Mouse (Mus musculus) cerebellum, postnatal 10 days (tissue): ENCODE results near the gene Fbxl13.
A peak's percentile ranks its signal among the peaks of the same experiment; 100 is the strongest.

ENCODE experiments used
- DNase-seq, 2 experiments: peaks; one replicate each; pipeline ENCODE4 v3.0.0; 2021; ENCODE audit warnings: mixed read lengths in 2 of 2

The Fbxl13 gene

DNA sequence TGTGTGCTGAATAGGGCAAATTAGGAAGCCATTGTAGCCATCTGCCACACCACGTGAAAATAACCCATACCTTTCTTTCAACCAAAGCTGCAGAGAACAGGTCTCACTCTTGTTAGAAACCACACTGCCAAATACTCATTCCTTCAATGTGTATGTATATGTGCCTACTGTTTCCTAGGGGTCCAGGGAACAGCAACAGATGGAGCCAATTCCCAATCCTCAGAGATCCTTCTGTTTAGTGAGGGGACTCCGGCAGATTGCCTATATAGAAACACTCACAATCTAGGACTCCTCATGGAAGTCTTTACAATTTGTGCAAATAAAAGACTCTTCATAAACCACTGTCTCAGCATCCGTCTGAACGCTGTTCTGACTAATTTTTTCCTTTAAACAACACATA, 127.2 kb downstream of the Fbxl13 start:
- DNase-seq, result no peak

DNA sequence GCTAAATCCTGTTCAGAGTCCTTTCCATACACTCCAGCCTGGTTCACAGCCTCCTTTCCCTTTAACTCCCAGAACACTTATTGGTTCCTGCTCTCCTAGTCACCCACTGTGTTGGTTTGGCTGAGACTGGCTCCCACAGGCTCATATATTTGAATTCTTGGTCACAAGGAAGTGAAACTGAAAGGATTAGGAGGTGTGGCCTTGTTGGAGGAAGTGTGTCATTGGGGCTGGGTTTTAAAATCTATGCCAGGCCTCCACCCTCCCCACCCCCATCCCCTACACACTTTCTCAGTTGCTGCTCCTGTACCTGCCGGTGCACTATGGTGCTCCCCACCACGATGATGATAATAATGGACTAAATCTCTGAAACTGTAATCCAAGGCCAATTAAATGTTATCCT, 127.9 kb downstream of the Fbxl13 start:
- no peak for DNase-seq

DNA sequence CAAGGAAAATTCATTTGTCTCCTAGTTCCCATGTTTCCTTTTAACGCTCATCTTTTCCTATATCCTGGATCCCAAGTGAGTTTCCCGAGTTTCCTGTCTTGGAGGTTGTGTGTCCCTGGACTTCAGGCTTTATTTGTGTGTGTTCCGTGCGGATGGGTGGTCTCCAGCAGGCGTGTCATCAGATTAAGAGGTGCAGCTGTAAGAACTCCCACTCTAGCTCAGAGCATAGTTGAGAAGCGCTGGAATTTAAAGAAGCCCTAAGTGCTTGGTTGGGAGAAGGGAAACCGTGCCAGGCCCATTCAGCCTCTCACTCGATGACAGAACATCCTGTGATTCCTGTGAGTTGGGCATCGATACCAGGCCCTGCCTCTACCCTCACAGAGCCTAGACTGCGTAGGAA, 132.1 kb downstream of the Fbxl13 start:
- DNase-seq, result no peak

DNA sequence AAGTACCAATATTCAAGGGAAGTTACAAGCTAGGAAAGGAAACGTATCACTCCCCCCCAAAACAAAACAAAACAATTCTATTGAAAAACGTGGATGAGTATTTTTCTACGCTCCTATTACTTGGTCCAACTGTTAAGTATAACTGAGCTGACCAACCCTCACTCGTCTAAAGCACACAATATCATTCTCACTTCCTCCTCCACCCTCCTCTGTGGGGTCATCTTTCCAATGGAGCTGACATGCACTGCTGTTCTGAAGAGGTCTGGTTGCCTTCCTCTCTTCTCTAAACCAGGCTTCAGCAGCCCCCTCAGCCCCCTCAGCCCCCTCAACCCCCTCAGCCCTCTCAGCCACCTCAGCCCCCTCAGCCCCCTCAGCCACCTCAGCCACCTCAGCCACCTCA, 135.6 kb downstream of the Fbxl13 start:
- DNase-seq, result no peak

DNA sequence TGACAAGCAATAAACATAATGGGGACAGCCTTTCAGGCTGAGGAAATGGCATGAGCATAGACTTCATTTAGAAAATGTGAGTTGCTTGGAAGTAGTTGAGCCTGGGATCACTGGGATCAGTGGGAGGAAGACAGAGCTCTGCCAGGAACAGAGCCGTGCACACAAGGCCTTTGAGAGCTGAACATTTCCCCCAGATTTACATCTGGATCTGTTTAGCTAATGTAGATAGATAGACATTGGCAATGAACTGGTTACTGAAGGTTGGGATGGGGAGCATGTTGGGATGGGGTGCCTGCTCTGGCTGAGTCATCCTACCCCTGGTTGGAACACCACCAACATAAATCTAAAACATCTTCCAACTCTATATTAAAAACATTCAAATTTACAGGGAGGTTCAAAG, 138.5 kb downstream of the Fbxl13 start:
- no peak for DNase-seq

DNA sequence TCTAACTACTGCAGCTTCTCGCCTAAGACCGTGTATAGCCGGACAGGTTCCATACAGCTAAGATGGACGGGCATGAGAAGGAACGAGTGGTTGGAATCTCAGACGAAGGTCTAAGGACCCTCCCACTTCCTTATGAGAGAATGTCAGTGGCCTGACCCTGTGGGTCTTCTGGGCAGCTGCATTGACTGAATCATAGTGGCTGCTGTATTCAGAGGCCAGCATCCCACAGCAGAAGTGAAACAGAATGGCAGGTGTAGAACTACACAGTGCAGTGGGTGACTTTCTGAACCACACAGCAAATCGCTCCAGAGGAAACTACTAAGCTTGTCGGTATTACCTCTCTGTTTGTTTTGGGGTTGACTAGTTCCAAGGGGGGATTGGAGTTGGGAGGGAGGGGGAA, 140.3 kb downstream of the Fbxl13 start:
- no peak for DNase-seq

GRCm38 (mm10) chr5:21502936-21503610, 142.4 kb downstream of the Fbxl13 start:
- DNase-seq, result no peak

- no peak for DNase-seq
Measured at GRCm38 (mm10) chr5:21500941-21501340, 144.5 kb downstream of the Fbxl13 start.

DNA sequence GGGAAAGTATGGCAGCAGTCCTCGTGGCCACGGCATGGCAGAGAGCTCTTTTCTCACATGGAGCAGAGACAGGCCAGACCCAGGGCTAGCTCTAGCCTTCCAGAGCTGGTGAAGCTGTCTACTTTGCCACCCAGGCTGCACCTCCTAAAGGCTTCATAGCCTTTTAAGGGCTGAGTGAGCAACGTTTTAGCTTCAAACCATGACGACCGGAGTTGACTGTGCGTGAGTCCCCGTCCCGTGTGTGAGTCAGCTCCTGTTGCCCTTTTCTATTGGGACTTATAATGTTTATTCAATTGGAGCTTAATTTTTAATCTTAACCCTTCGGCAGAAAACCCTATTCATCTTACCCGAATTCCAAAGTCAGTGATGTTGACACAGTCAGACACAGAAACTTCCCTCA, 145.3 kb downstream of the Fbxl13 start:
- no peak for DNase-seq

DNA sequence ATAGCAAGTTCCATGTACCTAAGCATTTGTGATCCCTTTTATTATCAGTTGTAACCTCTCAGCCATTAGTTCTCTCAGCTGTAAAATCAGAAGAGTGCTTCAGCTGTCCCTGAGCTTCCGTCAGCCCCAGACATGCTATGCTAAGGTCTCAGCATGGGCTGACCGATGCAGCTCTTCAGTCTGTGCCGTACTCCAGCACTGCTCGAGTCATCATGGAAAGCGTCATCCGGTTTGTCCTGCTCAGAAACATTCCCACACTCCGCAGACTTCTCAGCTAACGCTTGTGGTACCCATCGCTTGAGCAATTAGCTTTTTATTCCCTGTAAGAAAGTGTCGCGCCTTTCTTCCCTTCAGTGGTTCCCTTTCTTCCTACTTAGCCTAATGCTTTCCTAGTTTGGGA, 146.5 kb downstream of the Fbxl13 start:
- DNase-seq, result no peak

DNA sequence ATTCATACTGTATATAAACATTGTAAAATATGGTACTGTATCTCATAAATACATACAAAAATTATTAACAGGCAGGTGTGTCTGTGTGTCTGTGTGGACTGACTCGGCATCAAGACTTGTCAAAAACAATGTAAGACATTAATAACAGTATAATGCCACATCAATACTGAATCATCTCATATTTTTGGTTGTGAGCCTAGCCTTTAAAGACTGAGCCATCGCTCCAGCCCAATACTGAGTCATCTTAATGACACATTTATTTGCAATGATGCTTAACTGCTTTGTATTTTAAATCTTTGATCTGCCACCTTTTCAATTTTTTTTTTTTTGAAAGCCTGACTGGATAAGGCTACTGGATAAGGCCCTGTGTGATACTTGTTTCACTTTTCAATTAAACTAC, 146.9 kb downstream of the Fbxl13 start:
- DNase-seq, result no peak

DNA sequence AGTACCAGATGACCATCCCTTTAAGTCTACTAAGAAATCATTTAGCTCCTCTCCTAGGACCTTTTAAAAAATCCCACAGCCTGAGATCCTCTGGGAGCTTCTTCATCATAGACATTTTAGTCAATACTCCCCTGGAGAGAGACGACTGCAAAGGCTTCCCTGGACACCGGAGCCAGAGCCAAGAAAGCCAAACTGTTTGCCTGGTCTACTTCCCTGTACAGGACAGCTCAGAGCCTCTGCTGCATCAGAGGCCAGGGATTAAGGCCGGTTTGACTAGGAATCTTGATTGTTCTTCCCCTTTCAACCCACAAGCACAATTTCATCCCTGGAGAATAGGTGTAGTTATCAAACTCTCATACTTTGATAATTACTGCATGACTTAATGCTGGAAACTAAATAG, 148.6 kb downstream of the Fbxl13 start:
- peak in 1 of 2 experiments; percentile 24 for DNase-seq

- peak; percentile 76 to 87 for DNase-seq
Measured at GRCm38 (mm10) chr5:21496321-21496720, 149.1 kb downstream of the Fbxl13 start.

GRCm38 (mm10) chr5:21494781-21495180, 150.7 kb downstream of the Fbxl13 start:
- no peak for DNase-seq

DNA sequence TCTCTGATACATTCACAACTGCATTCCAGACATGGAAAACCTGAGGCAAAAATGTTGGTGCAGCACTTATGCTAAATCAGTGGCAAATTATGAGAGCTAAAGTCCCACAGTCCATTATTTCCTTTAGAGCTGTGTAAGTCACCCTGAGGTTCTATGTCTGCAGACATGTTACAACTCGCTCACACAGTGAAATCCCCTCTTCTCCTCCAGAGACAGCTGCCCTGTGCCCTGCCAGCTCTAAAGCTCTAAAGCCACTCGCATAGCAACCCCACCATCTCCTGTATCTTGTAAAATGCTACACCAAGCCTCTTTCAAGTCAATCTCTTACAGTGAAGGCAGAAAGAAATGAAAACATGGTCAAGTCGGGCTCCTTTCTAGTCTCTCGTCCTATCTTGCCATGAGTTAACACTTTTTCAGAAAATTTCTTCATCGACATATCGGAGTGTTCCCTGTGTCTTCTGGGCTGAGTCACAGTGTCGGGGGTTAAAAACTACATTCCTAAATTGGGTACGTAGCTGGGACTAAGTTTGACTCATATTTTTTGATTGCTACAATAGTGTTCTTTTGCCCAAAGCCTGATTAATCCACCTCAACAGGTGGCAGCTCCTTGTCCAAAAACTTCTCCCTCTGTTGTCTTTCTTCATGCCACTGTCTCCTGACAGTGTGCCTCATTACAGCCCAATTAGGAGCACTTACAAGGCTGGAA, 152.0 kb downstream of the Fbxl13 start:
- no peak for DNase-seq

GRCm38 (mm10) chr5:21492213-21492612, 153.2 kb downstream of the Fbxl13 start:
- no peak for DNase-seq

GRCm38 (mm10) chr5:21491469-21491868, 154.0 kb downstream of the Fbxl13 start:
- no peak for DNase-seq

GRCm38 (mm10) chr5:21489135-21489534, 156.3 kb downstream of the Fbxl13 start:
- peak in 1 of 2 experiments; percentile 15 for DNase-seq

GRCm38 (mm10) chr5:21488506-21488905, 156.9 kb downstream of the Fbxl13 start:
- peak; percentile 35 to 44 for DNase-seq

DNA sequence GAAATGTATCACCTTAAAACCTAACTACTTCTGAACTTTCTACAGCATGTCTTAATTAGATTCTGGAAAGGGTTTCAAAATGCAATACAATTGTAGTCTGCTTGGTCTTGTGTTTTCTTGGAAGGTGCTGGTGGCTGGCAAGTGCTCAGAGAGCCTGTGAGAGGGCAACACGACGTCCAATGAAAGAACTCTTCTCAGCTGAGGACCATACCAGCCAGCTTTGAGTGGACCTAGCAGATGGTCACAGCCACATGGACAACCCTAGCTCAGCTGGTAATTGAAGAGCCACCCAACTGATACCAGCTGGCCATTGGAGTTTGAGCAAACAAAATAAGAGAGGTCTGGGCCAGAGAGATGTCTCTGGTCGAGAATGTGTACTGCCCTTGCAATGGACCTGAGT, 157.7 kb downstream of the Fbxl13 start:
- DNase-seq, result peak; percentile 85 to 91

- DNase-seq, result peak; percentile 57 to 65
Measured at GRCm38 (mm10) chr5:21487306-21487705, 158.1 kb downstream of the Fbxl13 start.

DNA sequence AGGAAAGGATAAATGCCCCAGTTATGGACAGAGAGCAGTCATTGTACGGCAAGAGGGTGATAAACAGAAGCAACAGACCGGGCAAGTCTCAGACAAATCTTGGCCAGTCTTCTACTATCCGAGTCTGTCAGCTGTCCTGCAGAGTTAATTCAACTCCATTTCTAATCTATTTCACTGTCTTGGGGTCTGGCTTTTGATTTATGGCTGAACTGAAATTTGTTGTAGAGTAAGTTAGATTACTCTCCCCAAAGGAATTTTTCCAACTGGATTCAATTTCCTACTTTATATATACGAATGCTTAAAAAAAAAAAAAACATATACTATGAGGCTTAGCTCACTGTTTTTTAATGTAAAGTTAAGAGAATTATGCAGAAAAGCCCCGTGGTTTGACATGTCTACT, 158.6 kb downstream of the Fbxl13 start:
- DNase-seq, result peak; percentile 13 to 35

GRCm38 (mm10) chr5:21485197-21485829, 160.1 kb downstream of the Fbxl13 start:
- DNase-seq, result no peak

- no peak for DNase-seq
Measured at GRCm38 (mm10) chr5:21483275-21483674, 162.2 kb downstream of the Fbxl13 start.
